Mouse (Mus musculus): ENCODE measurements around the gene Akap1. TPM values are rescaled to one million over a fixed set of nuclear protein-coding genes. Genes with fewer than 3 reads are reported as not detected.
"Not testable (repeated sequence)": the region's sequence is repeated elsewhere in the genome, so short reads cannot be mapped to it uniquely, and the experiment has no call there.

The Akap1 gene
- polyA plus RNA-seq, 2 experiments, result 5.8 to 9.1 TPM

DNA sequence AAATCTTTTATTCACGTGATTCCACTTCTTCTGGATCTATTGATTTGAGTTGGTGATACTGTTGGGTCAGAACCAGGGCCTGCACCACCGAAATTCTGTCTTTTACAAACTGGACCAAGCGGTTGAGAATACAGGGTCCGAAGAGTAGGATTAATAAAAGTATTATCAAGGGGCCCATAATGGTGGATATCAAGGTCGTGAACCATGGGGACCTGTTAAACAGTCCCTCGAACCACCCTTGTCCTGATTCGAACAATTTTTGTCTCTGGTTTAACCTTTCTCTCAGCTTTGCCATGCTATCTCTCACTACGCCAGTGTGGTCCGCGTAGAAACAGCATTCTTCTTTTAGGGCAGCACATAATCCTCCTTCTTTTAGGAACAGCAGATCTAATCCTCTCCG is 26.5 kb upstream of the Akap1 start:
- not testable (repeated sequence) for H3K36me3 ChIP-seq (replicated peaks; ENCODE audit: control insufficient read depth, insufficient read depth, low read depth); DNase-seq (ENCODE audit: low read depth in 3 of 3, low spot score in 3 of 3); H3K27ac ChIP-seq; H3K4me2 ChIP-seq (ENCODE audit: low read depth); H3K4me1 ChIP-seq (replicated peaks; ENCODE audit: control insufficient read depth in 2 of 2, insufficient read depth in 2 of 2, low read length in 1 of 2); ATAC-seq (ENCODE audit: insufficient read depth); H3K9ac ChIP-seq (replicated peaks); H3K27me3 ChIP-seq (ENCODE audit: control insufficient read depth, insufficient read depth, low read length); H3K9me3 ChIP-seq (ENCODE audit: control insufficient read depth, low read length); H3K4me3 ChIP-seq (ENCODE audit: insufficient read depth in 1 of 2, low read depth in 2 of 2, low read length in 2 of 2)
- WGBS (ENCODE audit: insufficient replicate concordance), result 68% methylated on average over 6 of the region's 11 CpGs

DNA sequence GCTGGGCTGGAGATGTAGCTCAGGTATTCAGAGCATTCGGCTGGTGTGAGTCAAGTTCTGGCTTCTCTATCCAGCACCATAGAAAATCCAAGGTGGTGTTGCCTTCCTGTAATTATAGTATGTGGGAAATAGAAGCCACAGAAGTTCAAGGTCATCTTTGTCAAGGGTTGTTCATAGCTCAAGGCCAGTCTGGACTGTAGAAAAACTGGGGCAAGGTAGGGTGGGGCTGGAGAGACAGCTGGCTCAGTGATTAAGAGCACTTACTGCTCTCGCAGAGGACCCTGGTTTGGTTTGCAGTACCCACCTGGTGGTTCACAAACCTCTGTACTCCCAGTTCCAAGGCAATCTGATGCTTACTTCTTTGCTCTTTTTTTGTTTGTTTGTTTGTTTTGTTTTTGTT is 24.6 kb upstream of the Akap1 start:
- H3K9ac ChIP-seq (replicated peaks), result no peak overlapping the region
- H3K27ac ChIP-seq, result no peak overlapping the region
- ATAC-seq (ENCODE audit: insufficient read depth) (no peak), DNase-seq (ENCODE audit: low read depth in 3 of 3, low spot score in 3 of 3) (no peak)
- no peaks in the 10 kb centered on the region; the same call in 1 of the 2 replicates for H3K27me3 ChIP-seq (ENCODE audit: control insufficient read depth, insufficient read depth, low read length)
- H3K4me1 ChIP-seq (replicated peaks; ENCODE audit: control insufficient read depth in 2 of 2, insufficient read depth in 2 of 2, low read length in 1 of 2), result no peaks in the 10 kb centered on the region
- no peaks in the 10 kb centered on the region for H3K36me3 ChIP-seq (replicated peaks; ENCODE audit: control insufficient read depth, insufficient read depth, low read depth)
- 65% methylated on average over 2 of the region's 2 CpGs for WGBS (ENCODE audit: insufficient replicate concordance)
- no peak for TF ChIP-seq CTCF (IDR thresholded peaks at IDR 0.05; ENCODE audit: low read depth)
- no peak for TF ChIP-seq EP300 (IDR thresholded peaks at IDR 0.05; ENCODE audit: low read depth)
- no peak overlapping the region for H3K4me3 ChIP-seq (ENCODE audit: insufficient read depth in 1 of 2, low read depth in 2 of 2, low read length in 2 of 2)
- no peak overlapping the region for H3K4me2 ChIP-seq (ENCODE audit: low read depth)
- no peaks in the 10 kb centered on the region for H3K9me3 ChIP-seq (ENCODE audit: control insufficient read depth, low read length)

- no peak for DNase-seq (ENCODE audit: low read depth in 3 of 3, low spot score in 3 of 3)
- Histone ChIP-seq H3K4me2 (ENCODE audit: low read depth) (no peak overlapping the region), H3K27me3 (ENCODE audit: control insufficient read depth, insufficient read depth, low read length) (no peaks in the 10 kb centered on the region; the same call in 1 of the 2 replicates), H3K4me1 (replicated peaks; ENCODE audit: control insufficient read depth in 2 of 2, insufficient read depth in 2 of 2, low read length in 1 of 2) (no peaks in the 10 kb centered on the region), H3K36me3 (replicated peaks; ENCODE audit: control insufficient read depth, insufficient read depth, low read depth) (no peaks in the 10 kb centered on the region), H3K27ac (no peak overlapping the region), H3K4me3 (ENCODE audit: insufficient read depth in 1 of 2, low read depth in 2 of 2, low read length in 2 of 2) (no peak overlapping the region), H3K9ac (replicated peaks) (no peak overlapping the region), H3K9me3 (ENCODE audit: control insufficient read depth, low read length) (no peaks in the 10 kb centered on the region)
- no peak for TF ChIP-seq CTCF (IDR thresholded peaks at IDR 0.05; ENCODE audit: low read depth)
- TF ChIP-seq EP300 (IDR thresholded peaks at IDR 0.05; ENCODE audit: low read depth), result no peak
- WGBS (ENCODE audit: insufficient replicate concordance), result 57% methylated on average over 8 of the region's 8 CpGs
- ATAC-seq (ENCODE audit: insufficient read depth), result no peak
Measured at GRCm38 (mm10) chr11:88884376-88885065, 20.1 kb upstream of the Akap1 start.

GRCm38 (mm10) chr11:88878011-88878410 is 13.6 kb upstream of the Akap1 start:
- Histone ChIP-seq H3K36me3 (replicated peaks; ENCODE audit: control insufficient read depth, insufficient read depth, low read depth) (no peaks in the 10 kb centered on the region), H3K9ac (replicated peaks) (no peak overlapping the region), H3K9me3 (ENCODE audit: control insufficient read depth, low read length) (no peaks in the 10 kb centered on the region), H3K4me3 (ENCODE audit: insufficient read depth in 1 of 2, low read depth in 2 of 2, low read length in 2 of 2) (no peak overlapping the region), H3K27me3 (ENCODE audit: control insufficient read depth, insufficient read depth, low read length) (peaks cover 6% of the 10 kb centered on the region), H3K4me2 (ENCODE audit: low read depth) (no peak overlapping the region), H3K27ac (no peak overlapping the region), H3K4me1 (replicated peaks; ENCODE audit: control insufficient read depth in 2 of 2, insufficient read depth in 2 of 2, low read length in 1 of 2) (peaks cover 0 to 2% of the 10 kb centered on the region in 2 experiments; a peak in 1 of 4 replicates)
- 82% methylated on average over 12 of the region's 12 CpGs for WGBS (ENCODE audit: insufficient replicate concordance)
- no peak for TF ChIP-seq CTCF (IDR thresholded peaks at IDR 0.05; ENCODE audit: low read depth)
- TF ChIP-seq EP300 (IDR thresholded peaks at IDR 0.05; ENCODE audit: low read depth), result no peak
- DNase-seq (ENCODE audit: low read depth in 3 of 3, low spot score in 3 of 3) (no peak), ATAC-seq (ENCODE audit: insufficient read depth) (no peak)

- Histone ChIP-seq H3K4me2 (ENCODE audit: low read depth) (peak overlapping the region; percentile 52), H3K9me3 (ENCODE audit: control insufficient read depth, low read length) (no peaks in the 10 kb centered on the region), H3K9ac (replicated peaks) (no peak overlapping the region), H3K4me3 (ENCODE audit: insufficient read depth in 1 of 2, low read depth in 2 of 2, low read length in 2 of 2) (peak overlapping the region; percentile 16 to 30), H3K27me3 (ENCODE audit: control insufficient read depth, insufficient read depth, low read length) (peaks cover 13% of the 10 kb centered on the region), H3K4me1 (replicated peaks; ENCODE audit: control insufficient read depth in 2 of 2, insufficient read depth in 2 of 2, low read length in 1 of 2) (peaks cover 0 to 2% of the 10 kb centered on the region in 2 experiments; a peak in 1 of 4 replicates), H3K36me3 (replicated peaks; ENCODE audit: control insufficient read depth, insufficient read depth, low read depth) (no peaks in the 10 kb centered on the region), H3K27ac (no peak overlapping the region)
- TF ChIP-seq EP300 (IDR thresholded peaks at IDR 0.05; ENCODE audit: low read depth), result no peak
- TF ChIP-seq CTCF (IDR thresholded peaks at IDR 0.05; ENCODE audit: low read depth), result no peak
- ATAC-seq (ENCODE audit: insufficient read depth), result no peak
- 3% methylated on average over 10 of the region's 10 CpGs for WGBS (ENCODE audit: insufficient replicate concordance)
- no peak for DNase-seq (ENCODE audit: low read depth in 3 of 3, low spot score in 3 of 3)
Measured at GRCm38 (mm10) chr11:88873667-88874030, 9.3 kb upstream of the Akap1 start.

Data from liver, embryonic 14.5 days (tissue).